Mouse (Mus musculus) spleen, adult 2 months (tissue): Measurements from ENCODE around the gene Tlx2.

Source experiments
- CTCF ChIP-seq: fragments of 200-500 bp; IDR thresholded peaks from 2 replicates; pipeline ENCODE4 v1.5.1; 2011; ENCODE audit warnings: mild to moderate bottlenecking, inconsistent platforms; ENCODE audit not compliant: insufficient read depth, insufficient read length, insufficient replicate concordance; ENCODE audit errors: extremely low read depth
- POLR2A ChIP-seq: fragments of 200-500 bp; IDR thresholded peaks from 2 replicates; pipeline ENCODE4 v1.6.1; 2011; ENCODE audit warnings: low read depth, low read length, inconsistent platforms

- TF ChIP-seq CTCF (no peak), POLR2A (no peak)
Observed at GRCm38 (mm10) chr6:83068221-83068620, 1.9 kb downstream of the Tlx2 start.
